Mouse (Mus musculus) brain, embryonic 14.5 days (tissue): ENCODE results near the gene Rec8.

Experiments
- CTCF ChIP-seq: fragments of 200-500 bp; IDR thresholded peaks from 2 replicates; pipeline ENCODE4 v1.5.1; 2012; ENCODE audit warnings: inconsistent platforms, mild to moderate bottlenecking, moderate library complexity, borderline replicate concordance; ENCODE audit not compliant: insufficient read depth, insufficient read length; ENCODE audit errors: extremely low read depth
- POLR2A ChIP-seq: fragments of 200-500 bp; IDR thresholded peaks from 2 replicates; pipeline ENCODE4 v1.6.1; 2012; ENCODE audit warnings: mild to moderate bottlenecking, inconsistent platforms, borderline replicate concordance; ENCODE audit not compliant: poor library complexity, insufficient read depth, insufficient read length, severe bottlenecking; ENCODE audit errors: extremely low read depth

DNA sequence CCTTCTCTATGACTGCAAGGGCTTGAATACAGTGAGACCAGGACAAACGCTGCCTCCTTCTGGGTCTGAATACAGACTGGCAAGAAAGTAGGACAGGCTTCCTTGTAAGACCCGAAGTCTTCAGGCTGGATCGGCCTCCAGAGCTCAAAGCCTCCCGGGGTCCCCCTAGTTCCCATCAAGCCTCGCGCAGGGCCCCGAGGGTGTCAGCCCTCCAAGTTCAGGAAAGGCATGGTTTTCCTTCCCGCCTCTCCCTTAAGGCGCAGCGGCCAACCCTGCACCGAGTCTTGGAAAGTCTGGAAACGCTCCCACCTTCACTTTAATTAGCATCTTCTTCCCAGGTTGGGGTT lies 53.6 kb downstream of the Rec8 start:
- TF ChIP-seq POLR2A (no peak), CTCF (no peak)
